Mouse (Mus musculus): ENCODE results near the gene Cttnbp2.

- no peak for TF ChIP-seq CTCF (IDR thresholded peaks at IDR 0.05)
- no peak for TF ChIP-seq EP300 (IDR thresholded peaks at IDR 0.05)
These were observed 801 bp downstream of the Cttnbp2 start for GRCm38 (mm10) chr6:18513611-18514473.
